Mouse (Mus musculus) kidney, adult 2 months (tissue): ENCODE results near the gene Mms22l.

Experiments used
- CTCF ChIP-seq: fragments of 200-500 bp; conservative IDR thresholded peaks from 2 replicates; pipeline ENCODE4 v1.5.1; 2011; ENCODE audit warnings: low read depth, mild to moderate bottlenecking, control low read depth, low read length, moderate library complexity, mixed read lengths; ENCODE audit not compliant: insufficient read depth, insufficient read length
- POLR2A ChIP-seq: fragments of 200-500 bp; IDR thresholded peaks from one replicate; pipeline ENCODE4 v1.6.1; 2011; ENCODE audit warnings: low read depth, low read length, control low read depth

DNA sequence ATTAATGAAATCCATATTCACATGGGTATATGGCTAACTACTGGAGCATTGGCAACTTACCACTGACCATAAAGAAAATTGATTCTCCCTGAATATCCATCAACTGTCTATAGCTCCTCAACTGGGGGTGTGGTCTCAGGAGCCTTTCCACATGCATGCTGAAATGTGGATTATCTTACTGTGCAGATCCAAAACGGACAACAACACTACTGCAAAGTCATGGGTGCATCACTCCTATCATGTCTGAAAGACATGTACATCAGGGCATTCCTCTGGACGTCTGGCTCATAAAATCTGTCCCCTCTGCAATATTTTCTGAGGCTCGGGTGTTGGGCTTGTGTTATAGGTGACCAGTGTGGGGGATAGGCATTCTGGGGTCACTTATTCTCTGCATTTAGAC, 112.8 kb downstream of the Mms22l start:
- no peak for TF ChIP-seq POLR2A
- no peak for TF ChIP-seq CTCF
